23 mouse cellular contexts compared by ENCODE assay signal in genomic region chr3:62610861-62611260, GRCm38 (mm10). TPM values are rescaled to one million over a fixed set of nuclear protein-coding genes. Genes with fewer than 3 reads are reported as not detected.
DNase-seq lines count a peak whose midpoint lies in the region; ATAC-seq and TF ChIP-seq lines count a peak whose summit lies in the region.
"Had no signal": no experiment of that assay in that cellular context is flagged by ENCODE, and none has a peak within 500 bp of the region (broad histone marks: within the 10 kb centered on the region; RNA-seq: fewer than 3 reads in every experiment).

No protein-coding gene starts in this region.

- no peak for TF ChIP-seq POLR2A in brain, embryonic 14.5 days (IDR thresholded peaks at IDR 0.05; ENCODE audit: borderline replicate concordance, extremely low read depth, insufficient read depth, insufficient read length, poor library complexity, severe bottlenecking)

- H3K4me2 ChIP-seq in intestine, postnatal 0 days (replicated peaks; ENCODE audit: low read depth) = no peak overlapping the region
- H3K4me2 ChIP-seq in intestine, embryonic 16.5 days (ENCODE audit: low read depth, low read length) = no peak overlapping the region
- H3K4me2 ChIP-seq: embryonic facial prominence, embryonic 12.5 days; forebrain, embryonic 12.5 days; hindbrain, embryonic 15.5 days; intestine, embryonic 15.5 days; kidney, embryonic 15.5 days; liver, embryonic 15.5 days had no signal

- H3K27ac ChIP-seq in intestine, postnatal 0 days (ENCODE audit: low read depth, low read length) = no peak overlapping the region
- no peak overlapping the region for H3K27ac ChIP-seq in intestine, embryonic 16.5 days (ENCODE audit: low read length)
- H3K27ac ChIP-seq: embryonic facial prominence, embryonic 12.5 days; forebrain, embryonic 12.5 days; hindbrain, embryonic 15.5 days; intestine, embryonic 15.5 days; kidney, embryonic 15.5 days; limb, embryonic 10.5 days; liver, embryonic 15.5 days; macrophage had no signal

- no peaks in the 10 kb centered on the region for H3K27me3 ChIP-seq in intestine, postnatal 0 days (replicated peaks; ENCODE audit: control insufficient read depth, insufficient read depth, low read length)
- H3K27me3 ChIP-seq in intestine, embryonic 16.5 days (replicated peaks; ENCODE audit: control insufficient read depth, insufficient read depth, low read length) = no peaks in the 10 kb centered on the region
- H3K27me3 ChIP-seq: embryonic facial prominence, embryonic 12.5 days; forebrain, embryonic 12.5 days; hindbrain, embryonic 15.5 days; intestine, embryonic 15.5 days; kidney, embryonic 15.5 days; liver, embryonic 15.5 days had no signal

- WGBS in intestine, postnatal 0 days = 68% methylated on average over 3 of the region's 3 CpGs
- WGBS in intestine, embryonic 16.5 days = 60% methylated on average over 3 of the region's 3 CpGs

- TF ChIP-seq CTCF in intestine, postnatal 0 days (IDR thresholded peaks at IDR 0.05; ENCODE audit: low read depth) = 0 out of 2 replicates have a peak, but pooled peaks have one; percentile 22
- no peak for TF ChIP-seq CTCF in brain, embryonic 14.5 days (IDR thresholded peaks at IDR 0.05; ENCODE audit: borderline replicate concordance, extremely low read depth, insufficient read depth, insufficient read length)

- H3K4me1 ChIP-seq in intestine, postnatal 0 days (replicated peaks; ENCODE audit: control insufficient read depth, insufficient read depth, low read length) = no peaks in the 10 kb centered on the region
- no peaks in the 10 kb centered on the region for H3K4me1 ChIP-seq in intestine, embryonic 16.5 days (ENCODE audit: control insufficient read depth, insufficient read depth, low read length)
- H3K4me1 ChIP-seq: embryonic facial prominence, embryonic 12.5 days; forebrain, embryonic 12.5 days; hindbrain, embryonic 15.5 days; intestine, embryonic 15.5 days; kidney, embryonic 15.5 days; limb, embryonic 10.5 days; liver, embryonic 15.5 days had no signal

- H3K9ac ChIP-seq in intestine, postnatal 0 days (ENCODE audit: low read depth, low read length) = no peak overlapping the region
- H3K9ac ChIP-seq in intestine, embryonic 16.5 days (ENCODE audit: low read depth, low read length) = no peak overlapping the region
- H3K9ac ChIP-seq: embryonic facial prominence, embryonic 12.5 days; forebrain, embryonic 12.5 days; hindbrain, embryonic 15.5 days; intestine, embryonic 15.5 days; kidney, embryonic 15.5 days; liver, embryonic 15.5 days had no signal

- no peak for ATAC-seq in intestine, postnatal 0 days
- no peak for ATAC-seq in intestine, embryonic 16.5 days
- ATAC-seq: intestine, embryonic 15.5 days had no signal

- H3K36me3 ChIP-seq in intestine, postnatal 0 days (ENCODE audit: control insufficient read depth, insufficient read depth) = no peaks in the 10 kb centered on the region
- H3K36me3 ChIP-seq in intestine, embryonic 16.5 days (ENCODE audit: control insufficient read depth, insufficient read depth, low read length) = no peaks in the 10 kb centered on the region
- H3K36me3 ChIP-seq: embryonic facial prominence, embryonic 12.5 days; forebrain, embryonic 12.5 days; hindbrain, embryonic 15.5 days; intestine, embryonic 15.5 days; kidney, embryonic 15.5 days; limb, embryonic 10.5 days; liver, embryonic 15.5 days had no signal

- DNase-seq in 3T3-L1 (ENCODE audit: low read depth, low spot score) (peak; percentile 51), ES-CJ7 (ENCODE audit: low read depth, low spot score) (peak; percentile 33)
- DNase-seq in brain, embryonic 14.5 days (ENCODE audit: low read depth) = peak; percentile 3
- no peak for DNase-seq in adrenal gland, adult (ENCODE audit: inconsistent age in 2 of 2, low spot score in 1 of 2)
- no peak for DNase-seq in cerebellum, adult 9-11 months
- DNase-seq: adrenal gland, adult 8-10 months; cerebellum, adult 9-10 months; heart, postnatal 4 days; kidney, postnatal 36 days; liver; thymus, postnatal 25 days had no signal

- no peak overlapping the region for H3K4me3 ChIP-seq in intestine, postnatal 0 days (ENCODE audit: low read depth, low read length)
- H3K4me3 ChIP-seq in intestine, embryonic 16.5 days (ENCODE audit: low read length) = no peak overlapping the region
- H3K4me3 ChIP-seq: embryonic facial prominence, embryonic 12.5 days; forebrain, embryonic 12.5 days; hindbrain, embryonic 15.5 days; intestine, embryonic 15.5 days; kidney, embryonic 15.5 days; limb, embryonic 10.5 days; liver, embryonic 15.5 days had no signal

- H3K9me3 ChIP-seq in intestine, postnatal 0 days (ENCODE audit: control insufficient read depth) = no peaks in the 10 kb centered on the region
- no peaks in the 10 kb centered on the region for H3K9me3 ChIP-seq in intestine, embryonic 16.5 days (ENCODE audit: control insufficient read depth, low read length)
- H3K9me3 ChIP-seq: embryonic facial prominence, embryonic 12.5 days; forebrain, embryonic 12.5 days; hindbrain, embryonic 15.5 days; intestine, embryonic 15.5 days; kidney, embryonic 15.5 days; limb, embryonic 10.5 days; liver, embryonic 15.5 days had no signal

RNA-seq across cellular contexts. Expression of gene Gpr149, which starts 5.9 kb away (rescaled TPM):
- polyA plus RNA-seq in intestine, postnatal 0 days (2015; fragmentation: Nextera tagmentation; extraction: Ambion mirVana) = 0.59 and 0.76 TPM in 2 replicates
- 0.24 and 0.35 TPM in 2 replicates for polyA plus RNA-seq in intestine, embryonic 16.5 days (2015; fragmentation: Nextera tagmentation; extraction: Ambion mirVana)
- polyA plus RNA-seq in brain, embryonic 14.5 days (2012; rRNA removed) = 1.8 and 2.3 TPM in 2 replicates
- polyA plus RNA-seq: heart, embryonic 16.5 days; kidney, embryonic 15.5 days; limb, embryonic 10.5 days; liver, embryonic 15.5 days; macrophage; stomach, embryonic 14.5 days had no signal

Comparison
In these comparisons a context has a peak if more than half of its experiments do, and no peak if none do; other contexts are left out.
1. DNase-seq: peak in 3T3-L1 (single experiment), ES-CJ7 (single experiment) and brain, embryonic 14.5 days (single experiment); none in adrenal gland, adult (0 of 2) and cerebellum, adult 9-11 months (single experiment).